Mouse (Mus musculus): ENCODE measurements around the gene Olfr683. TPM values are rescaled to one million over a fixed set of nuclear protein-coding genes. Genes with fewer than 3 reads are reported as not detected.

Gene Olfr683
- polyA plus RNA-seq, 1 experiment from 2014 or later: not detected

Other genes starting within 250 kb of the Olfr683 start
- gene Olfr667, start 225.5 kb downstream of the Olfr683 start, polyA plus RNA-seq (2014; fragmentation: Nextera tagmentation; extraction: Ambion mirVana): not detected in 2 replicates
- not detected in 2 replicates for gene Olfr668, start 219.0 kb downstream of the Olfr683 start, polyA plus RNA-seq (2014; fragmentation: Nextera tagmentation; extraction: Ambion mirVana)
- not detected in 2 replicates for gene Olfr669, start 212.8 kb downstream of the Olfr683 start, polyA plus RNA-seq (2014; fragmentation: Nextera tagmentation; extraction: Ambion mirVana)
- not detected in 2 replicates for gene Olfr670, start 184.4 kb downstream of the Olfr683 start, polyA plus RNA-seq (2014; fragmentation: Nextera tagmentation; extraction: Ambion mirVana)
- not detected in 2 replicates for gene Olfr671, start 167.9 kb downstream of the Olfr683 start, polyA plus RNA-seq (2014; fragmentation: Nextera tagmentation; extraction: Ambion mirVana)
- gene Olfr672, start 145.0 kb downstream of the Olfr683 start, polyA plus RNA-seq (2014; fragmentation: Nextera tagmentation; extraction: Ambion mirVana): not detected in 2 replicates
- gene Olfr675, start 118.6 kb downstream of the Olfr683 start, polyA plus RNA-seq (2014; fragmentation: Nextera tagmentation; extraction: Ambion mirVana): not detected in 2 replicates
- gene Olfr676, start 114.3 kb downstream of the Olfr683 start, polyA plus RNA-seq (2014; fragmentation: Nextera tagmentation; extraction: Ambion mirVana): not detected in 2 replicates
- gene Olfr677, start 95.6 kb downstream of the Olfr683 start, polyA plus RNA-seq (2014; fragmentation: Nextera tagmentation; extraction: Ambion mirVana): not detected in 2 replicates
- gene Olfr678, start 82.5 kb downstream of the Olfr683 start, polyA plus RNA-seq (2014; fragmentation: Nextera tagmentation; extraction: Ambion mirVana): not detected in 2 replicates
- not detected in 2 replicates for gene Olfr679, start 65.8 kb downstream of the Olfr683 start, polyA plus RNA-seq (2014; fragmentation: Nextera tagmentation; extraction: Ambion mirVana)
- gene Olfr680-ps1, start 54.2 kb downstream of the Olfr683 start, polyA plus RNA-seq (2014; fragmentation: Nextera tagmentation; extraction: Ambion mirVana): not detected in 2 replicates
- not detected in 2 replicates for gene Olfr681, start 30.2 kb downstream of the Olfr683 start, polyA plus RNA-seq (2014; fragmentation: Nextera tagmentation; extraction: Ambion mirVana)
- gene Olfr684, start 16.6 kb upstream of the Olfr683 start, polyA plus RNA-seq (2014; fragmentation: Nextera tagmentation; extraction: Ambion mirVana): not detected in 2 replicates
- gene Olfr685, start 39.0 kb upstream of the Olfr683 start, polyA plus RNA-seq (2014; fragmentation: Nextera tagmentation; extraction: Ambion mirVana): not detected in 2 replicates
- gene Olfr686, start 60.5 kb upstream of the Olfr683 start, polyA plus RNA-seq (2014; fragmentation: Nextera tagmentation; extraction: Ambion mirVana): not detected in 2 replicates
- not detected in 2 replicates for gene Olfr688, start 141.1 kb upstream of the Olfr683 start, polyA plus RNA-seq (2014; fragmentation: Nextera tagmentation; extraction: Ambion mirVana)
- not detected in 2 replicates for gene Olfr689, start 164.2 kb upstream of the Olfr683 start, polyA plus RNA-seq (2014; fragmentation: Nextera tagmentation; extraction: Ambion mirVana)
- gene Olfr690, start 187.1 kb upstream of the Olfr683 start, polyA plus RNA-seq (2014; fragmentation: Nextera tagmentation; extraction: Ambion mirVana): not detected in 2 replicates
- gene Olfr691, start 195.3 kb upstream of the Olfr683 start, polyA plus RNA-seq (2014; fragmentation: Nextera tagmentation; extraction: Ambion mirVana): not detected in 2 replicates
- not detected in 2 replicates for gene Olfr692, start 221.2 kb upstream of the Olfr683 start, polyA plus RNA-seq (2014; fragmentation: Nextera tagmentation; extraction: Ambion mirVana)
- not detected in 2 replicates for gene Gm5901, start 228.0 kb upstream of the Olfr683 start, polyA plus RNA-seq (2014; fragmentation: Nextera tagmentation; extraction: Ambion mirVana)